Mouse (Mus musculus): ENCODE data around the gene Naa15.
"Not testable (repeated sequence)": the region's sequence is repeated elsewhere in the genome, so short reads cannot be mapped to it uniquely, and the experiment has no call there.

Naa15 gene

DNA sequence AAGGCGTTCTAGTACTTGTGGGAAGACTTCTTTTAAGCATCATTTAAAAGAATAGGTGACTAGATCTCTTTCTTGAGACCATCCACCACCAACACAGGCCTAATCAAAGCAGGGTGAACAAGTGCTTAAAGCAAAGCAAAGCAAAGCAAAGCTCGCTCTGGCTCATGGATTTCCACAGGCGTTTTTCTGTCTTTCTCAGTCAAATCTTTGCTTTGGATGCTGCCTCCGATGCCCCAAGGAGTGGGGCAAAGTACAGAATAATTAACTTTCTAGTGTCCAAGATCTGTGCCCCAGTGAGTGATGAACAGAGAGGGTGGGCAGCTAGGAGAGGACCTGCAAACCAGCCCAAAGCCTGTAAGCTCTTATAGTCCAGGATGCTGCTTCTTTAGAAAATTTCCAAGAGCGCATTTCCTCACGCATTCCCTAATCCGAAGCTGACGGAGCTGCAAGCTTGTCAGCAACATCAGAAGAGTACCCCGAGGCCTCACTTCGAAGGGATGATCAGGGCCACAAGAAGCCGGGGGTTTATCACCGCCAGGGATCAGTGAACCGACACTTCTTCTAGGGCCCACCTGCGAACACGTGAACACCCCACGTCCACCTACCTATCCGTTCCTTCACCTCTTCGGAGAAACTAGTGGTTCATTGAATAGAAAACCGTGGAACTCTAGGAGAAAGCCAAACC, 19.3 kb upstream of the Naa15 start:
- no peak for DNase-seq

DNA sequence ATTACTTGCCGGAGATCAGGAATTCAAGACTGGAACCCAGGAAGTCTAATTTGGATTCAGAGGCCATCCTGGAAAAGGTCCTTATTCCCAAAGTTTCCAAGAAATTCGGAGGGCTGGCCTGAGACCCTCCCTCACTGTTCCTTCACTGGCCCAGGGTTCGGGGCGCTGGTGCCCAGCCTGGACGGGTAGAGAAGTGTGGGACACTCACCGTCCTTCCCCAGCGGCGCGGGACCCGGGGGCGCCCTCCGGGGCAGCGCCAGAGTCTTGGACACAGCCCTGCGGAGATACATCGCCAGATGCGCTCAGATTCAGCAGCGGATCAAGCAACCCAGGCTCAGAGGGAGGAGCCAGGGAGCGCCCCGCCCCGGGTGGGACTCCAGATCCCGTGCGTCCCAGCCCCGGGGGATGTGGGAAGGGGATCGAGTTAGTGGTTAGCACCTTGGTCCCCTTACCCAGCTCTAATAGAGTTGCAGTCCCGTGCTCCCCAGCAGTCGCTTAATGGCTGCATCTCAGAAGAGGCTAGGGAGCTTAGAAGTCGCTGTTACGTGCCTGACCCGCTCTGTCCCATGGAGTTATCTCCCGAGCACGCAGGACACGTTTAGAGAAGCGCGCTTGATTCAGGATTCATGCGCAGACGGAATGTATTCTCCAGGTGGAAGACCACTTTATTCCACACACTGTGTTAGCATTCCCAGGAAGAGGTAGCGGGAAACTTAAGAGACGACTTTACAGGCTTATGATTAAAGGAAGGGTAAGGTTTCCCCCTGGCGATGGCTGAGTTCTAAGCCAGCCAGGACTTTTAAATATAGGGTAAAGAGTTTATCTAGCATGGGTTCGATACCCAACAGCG, 18.5 kb upstream of the Naa15 start, which contains the start of gene Mgarp:
Gene Mgarp (minus strand): TSS at position 520 of the 850 bp plus-strand sequence.
- peak; percentile 90 for DNase-seq

DNA sequence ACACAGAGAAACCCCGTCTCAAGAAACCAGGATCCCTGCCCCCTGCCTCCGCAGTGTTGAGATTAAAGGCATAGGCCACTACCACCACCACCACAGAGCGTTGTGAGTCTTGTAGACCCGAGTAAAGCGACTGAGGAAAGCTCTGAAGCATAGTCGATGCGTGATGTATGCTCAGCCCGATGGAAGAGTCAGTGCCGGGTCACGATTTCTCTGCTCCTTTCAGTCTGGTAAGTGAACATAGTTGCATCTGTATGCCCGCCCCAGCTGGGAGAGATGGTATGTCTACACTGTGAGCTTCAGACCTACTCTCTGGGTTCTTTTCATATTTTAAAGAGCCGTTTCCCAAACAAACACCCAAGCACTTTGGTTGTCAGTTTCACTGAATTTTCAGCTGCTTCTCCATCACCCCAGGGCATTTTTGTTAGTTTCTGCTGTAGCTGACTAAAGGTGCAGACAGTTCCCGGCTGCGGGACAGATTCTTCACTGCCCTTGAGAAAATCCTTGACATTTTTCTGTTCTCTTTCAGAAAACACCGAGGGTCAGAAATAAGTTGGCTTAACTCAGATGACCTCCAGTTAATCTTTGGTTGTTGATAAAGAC, 17.1 kb upstream of the Naa15 start:
- no peak for DNase-seq

DNA sequence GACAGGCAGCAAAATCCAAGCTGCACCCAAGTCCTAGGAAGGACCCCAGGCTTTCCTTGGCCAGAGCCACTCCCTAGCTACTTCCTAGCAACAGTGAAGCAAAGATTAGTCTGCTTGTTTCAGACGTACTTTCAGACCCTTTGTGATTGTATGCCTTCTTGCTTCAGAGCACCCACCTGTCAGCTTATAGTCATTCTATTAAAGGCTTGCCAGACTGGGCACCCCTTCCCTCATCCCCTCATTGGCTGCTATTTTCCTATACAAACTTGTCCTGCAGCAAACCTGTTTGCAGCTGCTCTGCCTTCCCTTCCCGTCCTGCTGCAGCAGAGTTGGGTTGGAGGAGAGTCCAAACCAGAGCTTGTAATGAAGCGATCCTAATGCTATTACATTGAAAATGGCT, 16.3 kb upstream of the Naa15 start:
- DNase-seq: no peak

GRCm38 (mm10) chr3:51399531-51399930, 15.4 kb upstream of the Naa15 start:
- no peak for DNase-seq

DNA sequence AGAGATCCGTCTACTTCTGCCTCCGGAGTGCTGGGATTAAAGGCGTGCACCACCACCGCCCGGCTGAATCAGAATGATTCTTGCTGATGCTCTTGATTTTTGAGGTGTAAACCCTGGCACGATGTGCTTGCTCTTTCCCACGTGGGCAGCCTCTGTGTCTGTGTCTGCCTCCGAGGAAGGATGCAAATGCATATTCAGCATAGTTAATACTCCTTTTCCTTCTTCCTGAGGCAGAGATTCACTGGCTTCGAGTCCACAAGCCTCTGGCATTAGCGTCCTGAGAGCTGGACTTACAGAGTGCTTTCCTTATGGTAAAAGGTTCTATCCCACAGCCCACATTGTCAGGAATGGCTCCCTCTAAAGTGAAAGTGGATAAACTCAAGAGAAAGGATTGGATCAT, 14.3 kb upstream of the Naa15 start:
- DNase-seq: no peak

DNA sequence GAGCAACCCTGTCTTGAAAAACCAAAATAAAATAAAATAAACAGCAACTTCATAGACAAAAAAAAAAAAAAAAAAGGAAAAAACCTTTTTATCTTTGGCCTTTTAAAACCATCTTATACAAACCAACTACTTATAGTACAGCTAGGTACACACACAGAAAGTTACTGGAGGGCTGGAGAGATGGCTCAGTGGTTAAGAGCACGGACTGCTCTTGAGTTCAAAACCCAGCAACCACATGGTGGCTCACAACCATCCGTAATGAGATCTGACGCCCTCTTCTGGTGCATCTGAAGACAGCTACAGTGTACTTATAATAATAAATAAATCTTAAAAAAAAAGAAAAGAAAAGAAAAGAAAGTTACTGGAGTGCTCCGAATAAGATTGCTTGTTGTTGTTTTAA, 12.9 kb upstream of the Naa15 start:
- not testable (repeated sequence) for DNase-seq

DNA sequence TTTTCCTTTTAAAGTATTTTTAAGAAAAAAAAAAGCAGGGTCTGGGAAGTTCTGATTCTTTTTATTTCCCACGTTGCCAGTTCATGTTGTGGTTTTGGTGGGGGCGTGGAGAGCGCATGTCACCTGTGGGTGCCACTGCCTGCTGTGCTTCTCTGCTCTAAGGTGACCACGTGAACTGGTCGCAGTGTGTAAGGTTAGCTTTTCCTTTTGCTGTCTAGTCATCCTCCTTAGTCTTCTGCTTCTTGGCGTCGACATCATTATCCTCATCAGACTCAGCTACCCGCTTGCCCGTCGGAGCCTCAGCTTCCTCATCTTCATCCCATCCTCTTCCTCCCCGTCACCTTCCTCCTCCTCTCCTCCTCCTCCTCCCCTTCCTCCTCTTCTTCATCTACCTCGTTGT, 12.3 kb upstream of the Naa15 start:
- DNase-seq: no peak

DNA sequence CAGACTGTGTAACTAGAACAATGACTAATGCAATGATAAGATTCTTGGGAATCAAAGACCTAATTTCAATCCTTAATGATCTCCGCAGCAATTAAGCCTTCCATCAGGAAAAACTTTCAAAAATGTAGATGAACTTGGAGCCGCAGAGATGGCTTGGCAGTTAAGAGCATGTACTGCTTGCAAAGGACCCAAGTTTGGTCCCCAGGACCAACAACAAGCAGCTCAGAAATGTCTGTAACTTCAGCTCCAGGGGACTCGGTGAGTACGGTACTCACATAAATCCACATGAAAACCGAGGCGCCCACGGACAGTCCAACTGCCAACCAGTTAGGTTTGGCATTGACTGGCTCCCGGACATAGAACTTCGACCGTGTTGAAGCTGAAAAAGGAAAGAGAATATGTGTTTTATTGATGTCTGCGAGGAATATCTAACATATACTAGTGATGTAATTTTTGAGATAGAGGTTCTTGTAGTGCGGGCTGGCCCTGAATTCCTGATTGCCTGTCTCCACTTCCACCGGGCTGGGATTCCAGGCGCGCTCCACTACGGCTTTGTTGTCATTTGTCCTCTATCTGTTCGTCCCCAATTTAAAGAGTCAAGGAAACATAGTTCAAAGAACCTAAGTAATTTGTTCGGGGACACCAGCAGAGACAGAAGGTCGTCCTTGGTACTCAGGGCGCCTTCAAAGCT, 6.9 kb upstream of the Naa15 start:
- peak; percentile 11 for DNase-seq

- DNase-seq: peak; percentile 95
These were observed 6.3 kb upstream of the Naa15 start, which contains the start of gene Ndufc1 for GRCm38 (mm10) chr3:51408561-51409183. Ndufc1 (minus strand) TSS chr3:51408988.

GRCm38 (mm10) chr3:51412457-51412856, 2.5 kb upstream of the Naa15 start:
- no peak for DNase-seq

GRCm38 (mm10) chr3:51413276-51413675, 1.7 kb upstream of the Naa15 start:
- DNase-seq: no peak

DNA sequence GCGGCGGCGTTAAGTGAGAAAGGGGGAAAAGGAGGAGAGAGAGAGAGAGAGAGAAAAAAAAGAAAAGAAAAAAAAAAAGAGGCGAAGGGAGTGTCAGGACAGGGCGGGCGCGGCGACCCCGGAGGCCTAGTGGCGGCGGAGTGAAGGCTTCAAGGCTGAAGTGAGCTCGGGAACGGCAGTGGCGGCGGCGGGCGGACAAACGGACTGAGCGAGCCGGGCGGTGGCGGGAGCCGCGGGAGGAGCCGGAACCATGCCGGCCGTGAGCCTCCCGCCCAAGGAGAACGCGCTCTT, 1.1 kb downstream of the Naa15 start:
- DNase-seq: no peak

DNA sequence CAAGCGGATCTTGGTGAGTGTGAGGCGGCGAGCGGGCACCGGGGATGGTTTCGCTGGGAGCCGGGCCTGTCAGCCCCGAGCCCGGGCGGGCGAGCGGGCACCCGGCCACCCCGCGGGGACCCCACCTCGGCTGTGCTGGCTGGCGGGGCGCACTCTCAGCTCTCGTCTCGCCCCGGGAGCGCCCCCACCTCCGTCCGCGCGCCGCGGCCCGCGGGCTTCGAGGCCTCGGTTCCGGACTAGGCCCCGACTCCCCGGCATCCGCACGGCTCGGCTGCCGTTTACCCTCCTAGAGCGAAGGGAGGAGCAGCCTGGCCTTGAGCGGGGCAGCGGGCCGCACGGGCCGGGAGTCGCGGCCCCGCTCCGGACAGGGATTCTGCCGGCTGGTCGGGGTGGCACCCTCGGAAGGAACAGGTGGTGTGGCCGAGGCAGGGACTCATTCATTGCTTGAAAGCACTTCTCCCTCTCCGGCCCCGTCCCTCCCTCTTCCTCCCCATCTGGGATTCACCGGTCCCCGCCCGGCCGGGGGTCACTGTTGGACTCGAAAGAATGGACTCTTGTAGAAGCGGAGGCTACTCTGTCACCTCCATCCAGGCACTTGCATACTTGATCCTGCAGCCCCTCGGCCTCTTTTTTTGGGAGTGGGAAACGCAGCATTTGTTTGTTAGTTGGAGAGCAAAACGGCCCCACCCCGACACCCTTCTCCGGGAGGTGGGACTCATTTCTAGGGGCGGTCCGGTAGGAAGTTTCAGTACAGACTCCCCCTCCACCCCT, 1.6 kb downstream of the Naa15 start:
- peak; percentile 63 for DNase-seq

GRCm38 (mm10) chr3:51417135-51417458, 2.1 kb downstream of the Naa15 start:
- no peak for DNase-seq

DNA sequence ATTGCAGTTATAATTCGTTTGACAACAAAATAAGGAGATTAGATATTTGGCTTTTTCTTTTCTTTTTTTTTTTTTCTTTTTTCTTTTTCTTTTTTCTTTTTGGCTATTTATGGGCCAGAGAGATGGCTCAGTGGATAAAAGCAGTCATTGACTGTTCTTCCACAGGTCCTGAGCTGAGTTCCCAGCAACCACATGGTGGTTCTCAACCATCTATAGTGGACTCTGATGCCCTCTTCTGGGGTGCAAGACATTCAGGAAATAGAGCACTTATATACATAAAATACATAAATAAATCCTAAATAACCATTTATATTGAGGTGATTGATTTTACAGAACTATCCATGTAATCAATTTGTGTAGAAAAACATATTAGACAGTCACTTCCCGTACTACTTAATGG, 2.5 kb downstream of the Naa15 start:
- no peak for DNase-seq

- no peak for DNase-seq
These were observed 3.0 kb downstream of the Naa15 start for GRCm38 (mm10) chr3:51417966-51418365.

DNA sequence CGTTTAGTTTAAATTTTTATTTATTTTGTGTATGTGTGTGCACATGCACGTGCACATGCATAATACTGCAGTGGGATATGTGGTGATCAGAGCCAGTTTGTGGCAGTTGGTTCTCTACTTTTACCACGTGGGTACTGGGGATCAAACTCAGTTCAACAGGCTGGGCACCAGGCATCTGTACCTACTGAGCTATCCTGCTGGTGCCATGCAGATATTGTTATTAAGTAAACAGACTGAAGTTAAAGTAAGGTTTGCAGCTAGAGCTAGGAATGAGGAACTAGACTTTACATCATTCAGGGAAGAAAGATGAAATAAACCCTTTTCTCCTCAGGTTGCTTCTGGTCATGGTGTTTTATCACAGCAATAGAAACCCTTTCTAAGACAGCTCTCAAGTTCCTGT, 7.0 kb downstream of the Naa15 start:
- DNase-seq: no peak

DNA sequence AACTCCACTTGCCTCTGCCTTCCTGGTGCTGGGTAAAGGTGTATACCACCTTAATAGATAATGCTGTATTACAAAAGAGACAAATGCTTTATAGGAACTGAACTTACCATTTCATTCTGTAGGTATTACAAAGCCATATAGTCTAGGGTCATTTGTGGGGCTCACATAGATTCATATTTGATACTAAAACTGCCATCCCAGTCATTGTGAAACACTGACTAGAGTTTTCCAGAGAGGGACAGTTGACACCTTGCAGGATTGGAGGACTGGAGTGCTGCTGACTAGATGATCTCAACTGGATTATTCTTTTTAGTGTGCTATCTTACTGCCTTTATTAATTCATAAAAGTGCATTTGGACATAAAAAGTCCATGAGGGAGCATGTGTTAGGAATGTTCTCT, 10.4 kb downstream of the Naa15 start:
- no peak for DNase-seq

- DNase-seq: not testable (repeated sequence)
These were observed 19.4 kb downstream of the Naa15 start for GRCm38 (mm10) chr3:51434364-51434763.

- no peak for DNase-seq
These were observed 20.1 kb downstream of the Naa15 start for GRCm38 (mm10) chr3:51434871-51435595.

- no peak for DNase-seq
These were observed 53.6 kb downstream of the Naa15 start for GRCm38 (mm10) chr3:51468530-51468929.
